ENCODE assay signal across 16 mouse cellular contexts in genomic region chr1:134823842-134824241, GRCm38 (mm10).
A peak's percentile ranks its signal among the peaks of the same experiment; 100 is the strongest.
DNase-seq lines count a peak whose midpoint lies in the region; ATAC-seq lines count a peak whose summit lies in the region.
"Had no signal": no experiment of that assay in that cellular context is flagged by ENCODE, and none has a peak within 500 bp of the region (broad histone marks: within the 10 kb centered on the region; RNA-seq: fewer than 3 reads in every experiment).

No protein-coding gene starts in this region.

- H3K9me3 ChIP-seq in heart, embryonic 11.5 days (replicated peaks; ENCODE audit: control insufficient read depth, low read length), result no peaks in the 10 kb centered on the region
- H3K9me3 ChIP-seq in embryonic facial prominence, embryonic 14.5 days (ENCODE audit: control insufficient read depth, low read length), result no peaks in the 10 kb centered on the region
- H3K9me3 ChIP-seq in limb, embryonic 10.5 days (replicated peaks), result no peaks in the 10 kb centered on the region
- H3K9me3 ChIP-seq in forebrain, embryonic 12.5 days, result no peaks in the 10 kb centered on the region
- H3K9me3 ChIP-seq: hindbrain, embryonic 15.5 days; limb, embryonic 13.5 days; midbrain, embryonic 12.5 days had no signal

- intact Hi-C loops in heart, postnatal 25 days (cut with DNase I), result no loop called here

- peaks cover 21% of the 10 kb centered on the region for H3K4me1 ChIP-seq in heart, embryonic 11.5 days (ENCODE audit: control insufficient read depth, insufficient read depth, low read length)
- H3K4me1 ChIP-seq in embryonic facial prominence, embryonic 14.5 days (ENCODE audit: control insufficient read depth, insufficient read depth, low read length), result peaks cover 3% of the 10 kb centered on the region; the same call in 1 of the 2 replicates
- H3K4me1 ChIP-seq in limb, embryonic 10.5 days, result peaks cover 14% of the 10 kb centered on the region; the same call in 1 of the 2 replicates
- H3K4me1 ChIP-seq in forebrain, embryonic 12.5 days, result peaks cover 5% of the 10 kb centered on the region; the same call in 1 of the 2 replicates
- H3K4me1 ChIP-seq: midbrain, embryonic 12.5 days had no signal

- no peaks in the 10 kb centered on the region for H3K27me3 ChIP-seq in heart, embryonic 11.5 days (ENCODE audit: control insufficient read depth, insufficient read depth, low read length)
- no peaks in the 10 kb centered on the region for H3K27me3 ChIP-seq in embryonic facial prominence, embryonic 14.5 days (replicated peaks; ENCODE audit: control insufficient read depth, insufficient read depth, low read length)
- no peaks in the 10 kb centered on the region for H3K27me3 ChIP-seq in limb, embryonic 10.5 days (ENCODE audit: low read depth, poor library complexity, severe bottlenecking)
- H3K27me3 ChIP-seq in forebrain, embryonic 12.5 days, result no peaks in the 10 kb centered on the region
- H3K27me3 ChIP-seq: hindbrain, embryonic 15.5 days; limb, embryonic 13.5 days; midbrain, embryonic 12.5 days had no signal

- no peaks in the 10 kb centered on the region for H3K36me3 ChIP-seq in heart, embryonic 11.5 days (ENCODE audit: control insufficient read depth, insufficient read depth, low read length)
- 0 out of 2 replicates have a peak, but pooled peaks cover 4% of the 10 kb centered on the region for H3K36me3 ChIP-seq in embryonic facial prominence, embryonic 14.5 days (ENCODE audit: control insufficient read depth, insufficient read depth, low read length)
- H3K36me3 ChIP-seq in limb, embryonic 10.5 days, result no peaks in the 10 kb centered on the region
- H3K36me3 ChIP-seq in forebrain, embryonic 12.5 days (replicated peaks), result no peaks in the 10 kb centered on the region
- H3K36me3 ChIP-seq: hindbrain, embryonic 15.5 days; midbrain, embryonic 12.5 days had no signal

- no peak for ATAC-seq in heart, embryonic 11.5 days (replicated peaks; ENCODE audit: insufficient number of reproducible peaks, low FRiP score, low TSS enrichment)
- no peak for ATAC-seq in embryonic facial prominence, embryonic 14.5 days (ENCODE audit: low read depth)
- no peak for ATAC-seq in forebrain, embryonic 12.5 days (ENCODE audit: low FRiP score)
- ATAC-seq: forebrain, postnatal 0 days had no signal

- H3K4me2 ChIP-seq in heart, embryonic 11.5 days, result no peak overlapping the region
- H3K4me2 ChIP-seq in embryonic facial prominence, embryonic 14.5 days (ENCODE audit: low read depth, low read length), result no peak overlapping the region
- no peak overlapping the region for H3K4me2 ChIP-seq in forebrain, embryonic 12.5 days
- H3K4me2 ChIP-seq: hindbrain, embryonic 15.5 days; limb, embryonic 13.5 days; midbrain, embryonic 12.5 days had no signal

- H3K9ac ChIP-seq in heart, embryonic 11.5 days (ENCODE audit: low read depth, low read length), result no peak overlapping the region
- no peak overlapping the region for H3K9ac ChIP-seq in embryonic facial prominence, embryonic 14.5 days (ENCODE audit: low read depth, low read length)
- no peak overlapping the region for H3K9ac ChIP-seq in forebrain, embryonic 12.5 days
- H3K9ac ChIP-seq: forebrain, postnatal 0 days; hindbrain, embryonic 15.5 days; limb, embryonic 13.5 days; midbrain, embryonic 12.5 days had no signal

- H3K27ac ChIP-seq in heart, embryonic 11.5 days (ENCODE audit: low read depth, low read length), result peak overlapping the region; percentile 16; the same call in 1 of the 2 replicates
- peak overlapping the region; percentile 41 for H3K27ac ChIP-seq in embryonic facial prominence, embryonic 14.5 days (replicated peaks; ENCODE audit: low read depth, low read length)
- peak overlapping the region; percentile 50; the same call in 1 of the 2 replicates for H3K27ac ChIP-seq in limb, embryonic 10.5 days
- H3K27ac ChIP-seq in forebrain, embryonic 12.5 days, result no peak overlapping the region
- H3K27ac ChIP-seq: hindbrain, embryonic 15.5 days; left cerebral cortex, adult 2 months; limb, embryonic 13.5 days; macrophage; midbrain, embryonic 12.5 days had no signal

- no peak overlapping the region for H3K4me3 ChIP-seq in heart, embryonic 11.5 days (ENCODE audit: low read depth, low read length)
- H3K4me3 ChIP-seq in embryonic facial prominence, embryonic 14.5 days (ENCODE audit: low read depth, low read length), result no peak overlapping the region
- H3K4me3 ChIP-seq in limb, embryonic 10.5 days, result no peak overlapping the region
- H3K4me3 ChIP-seq in forebrain, embryonic 12.5 days (replicated peaks), result no peak overlapping the region
- H3K4me3 ChIP-seq: hindbrain, embryonic 15.5 days; left cerebral cortex, adult 2 months; limb, embryonic 13.5 days; midbrain, embryonic 12.5 days had no signal

- WGBS in heart, embryonic 11.5 days (ENCODE audit: insufficient replicate concordance), result 34% methylated on average over 7 of the region's 7 CpGs
- 32% methylated on average over 7 of the region's 7 CpGs for WGBS in embryonic facial prominence, embryonic 14.5 days
- WGBS in limb, embryonic 10.5 days, result 67% methylated on average over 7 of the region's 7 CpGs
- whole genome bisulfite sequencing in forebrain, embryonic 12.5 days, result 53% methylated on average over 7 of the region's 7 CpGs

- no peak for DNase-seq in heart, postnatal 25 days (ENCODE audit: low spot score)
- DNase-seq in embryo, embryonic 10.5 days (ENCODE audit: low spot score), result peak; percentile 41
- no peak for DNase-seq in embryonic facial prominence, embryonic 14.5 days (ENCODE audit: low spot score)
- no peak for DNase-seq in limb, embryonic 10.5 days (ENCODE audit: low spot score)
- no peak for DNase-seq in right cerebral cortex, postnatal 36 days (ENCODE audit: low spot score in 2 of 2)
- DNase-seq in adrenal gland, adult 2 months, result no peak
- DNase-seq: cerebellum, adult 11 months; forebrain, postnatal 0 days; kidney, adult 9 months had no signal
